Mouse (Mus musculus) embryo, embryonic 10.5 days (tissue): Measurements from ENCODE around the gene Odf3l1.
"Not testable (repeated sequence)": the region's sequence is repeated elsewhere in the genome, so short reads cannot be mapped to it uniquely, and the experiment has no call there.

ENCODE experiments used
- DNase-seq: peaks from one replicate; pipeline ENCODE4 v3.0.0-alpha.2; 2015; ENCODE audit warnings: low spot score

Gene Odf3l1

GRCm38 (mm10) chr9:56864216-56864729, at the start of gene Odf3l1:
Odf3l1 (minus strand) TSS chr9:56864679.
- DNase-seq: peak; percentile 33

GRCm38 (mm10) chr9:56913991-56914390, 49.5 kb upstream of the Odf3l1 start:
- DNase-seq: no peak

DNA sequence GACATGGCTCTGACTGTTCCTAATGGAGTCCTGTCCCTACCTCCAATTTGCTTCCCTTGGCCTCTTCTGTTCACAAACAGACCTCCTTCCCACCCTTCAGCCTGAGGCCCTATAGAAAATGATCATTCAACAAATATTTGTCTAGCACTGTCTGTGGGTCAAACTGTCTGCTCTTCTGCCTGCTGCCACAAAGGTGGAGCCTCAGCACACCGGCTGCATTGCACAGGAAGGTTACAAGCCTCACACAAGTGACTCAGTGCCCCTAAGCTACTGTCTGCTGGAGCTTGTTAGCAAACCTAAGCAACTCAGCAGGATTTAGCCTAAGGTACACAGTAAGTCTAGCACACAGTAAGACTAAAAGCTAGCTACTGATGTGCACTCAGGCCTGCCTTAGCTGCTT, 46.5 kb upstream of the Odf3l1 start:
- DNase-seq: no peak

GRCm38 (mm10) chr9:56909991-56910390, 45.5 kb upstream of the Odf3l1 start:
- not testable (repeated sequence) for DNase-seq

DNA sequence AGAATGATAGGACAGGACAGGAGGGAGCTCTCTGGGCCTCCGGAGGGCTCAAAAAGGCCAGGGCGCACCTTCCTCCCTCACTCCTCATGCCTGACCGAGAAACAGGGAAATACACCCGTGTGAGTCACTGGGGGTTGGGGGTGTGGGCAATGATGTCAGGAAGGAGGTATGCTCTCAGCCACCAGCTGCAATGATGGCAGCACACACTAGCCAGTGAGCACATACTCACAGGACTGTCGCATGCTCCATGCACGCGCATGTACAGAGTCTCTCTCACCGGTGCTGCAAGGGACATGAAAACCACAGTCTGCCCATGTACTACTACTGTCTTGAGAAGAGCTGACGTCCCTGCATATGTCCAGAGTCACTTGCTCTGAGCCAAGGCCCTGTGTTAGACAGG, 43.1 kb upstream of the Odf3l1 start:
- DNase-seq: no peak

DNA sequence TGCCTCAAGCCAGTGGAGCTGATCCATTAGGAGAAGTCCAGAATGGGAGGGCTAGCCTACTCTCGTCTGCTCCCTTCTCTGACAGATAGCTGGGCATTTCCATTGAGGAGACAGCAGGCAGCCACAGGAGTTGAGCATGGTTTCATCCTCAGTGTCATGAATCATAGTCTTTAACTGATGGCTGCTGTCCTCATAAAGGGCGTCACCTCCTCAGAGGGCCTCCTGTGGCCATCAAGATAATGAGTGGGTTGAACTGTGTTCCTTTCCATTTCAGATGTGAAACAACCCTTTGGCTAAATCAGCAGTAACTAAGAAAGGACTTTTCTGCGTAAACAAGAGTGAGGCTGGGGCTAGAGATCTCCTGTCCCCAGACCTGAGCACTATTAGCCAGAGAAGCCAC, 39.2 kb upstream of the Odf3l1 start:
- no peak for DNase-seq

- DNase-seq: no peak
These were observed 36.7 kb upstream of the Odf3l1 start for GRCm38 (mm10) chr9:56901187-56901586.

- DNase-seq: no peak
These were observed 36.1 kb upstream of the Odf3l1 start for GRCm38 (mm10) chr9:56900571-56900970.

DNA sequence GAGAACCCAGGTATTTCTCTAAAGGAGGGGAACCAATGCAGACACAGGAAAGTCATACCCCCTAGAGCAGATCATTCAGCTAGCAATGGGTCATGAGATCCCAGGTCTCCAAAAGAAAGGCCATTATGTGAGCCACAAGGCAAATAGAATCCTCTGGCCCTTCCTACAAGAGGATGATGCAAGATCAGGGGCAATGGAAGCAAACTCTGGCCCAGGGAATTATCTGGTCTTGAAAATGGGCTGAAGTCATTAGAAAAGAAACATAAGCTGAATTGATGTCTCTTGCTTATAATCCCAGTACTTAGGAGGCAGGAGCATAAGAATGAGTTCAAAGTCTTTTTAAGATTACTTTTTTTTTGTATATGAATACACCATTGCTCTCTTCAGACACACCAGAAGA, 35.6 kb upstream of the Odf3l1 start:
- no peak for DNase-seq

GRCm38 (mm10) chr9:56899409-56899808, 34.9 kb upstream of the Odf3l1 start:
- no peak for DNase-seq

- no peak for DNase-seq
These were observed 32.3 kb upstream of the Odf3l1 start for GRCm38 (mm10) chr9:56896779-56897178.

GRCm38 (mm10) chr9:56894006-56894405, 29.5 kb upstream of the Odf3l1 start:
- peak; percentile 30 for DNase-seq

DNA sequence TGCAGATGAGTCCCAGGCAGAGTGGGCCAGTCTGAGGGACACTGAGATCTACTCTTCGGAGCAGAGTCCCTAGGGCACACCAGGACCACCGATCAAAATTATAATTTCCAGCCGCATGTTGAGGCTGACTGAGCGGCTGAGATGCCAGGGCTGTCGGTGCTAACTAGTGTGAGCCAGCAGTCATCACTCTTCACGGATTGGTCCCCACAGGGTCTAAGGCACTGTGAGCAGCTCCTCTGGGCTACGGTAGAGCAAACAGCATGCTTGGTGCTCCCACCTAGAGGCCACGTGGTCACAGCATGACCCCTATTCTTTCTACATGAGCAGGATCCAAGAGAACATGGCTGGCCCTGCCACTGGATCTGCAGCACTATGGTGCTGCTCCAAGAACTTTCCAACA, 28.8 kb upstream of the Odf3l1 start:
- no peak for DNase-seq

GRCm38 (mm10) chr9:56892111-56892510, 27.6 kb upstream of the Odf3l1 start:
- no peak for DNase-seq

GRCm38 (mm10) chr9:56891517-56892011, 27.1 kb upstream of the Odf3l1 start:
- DNase-seq: peak; percentile 95

DNA sequence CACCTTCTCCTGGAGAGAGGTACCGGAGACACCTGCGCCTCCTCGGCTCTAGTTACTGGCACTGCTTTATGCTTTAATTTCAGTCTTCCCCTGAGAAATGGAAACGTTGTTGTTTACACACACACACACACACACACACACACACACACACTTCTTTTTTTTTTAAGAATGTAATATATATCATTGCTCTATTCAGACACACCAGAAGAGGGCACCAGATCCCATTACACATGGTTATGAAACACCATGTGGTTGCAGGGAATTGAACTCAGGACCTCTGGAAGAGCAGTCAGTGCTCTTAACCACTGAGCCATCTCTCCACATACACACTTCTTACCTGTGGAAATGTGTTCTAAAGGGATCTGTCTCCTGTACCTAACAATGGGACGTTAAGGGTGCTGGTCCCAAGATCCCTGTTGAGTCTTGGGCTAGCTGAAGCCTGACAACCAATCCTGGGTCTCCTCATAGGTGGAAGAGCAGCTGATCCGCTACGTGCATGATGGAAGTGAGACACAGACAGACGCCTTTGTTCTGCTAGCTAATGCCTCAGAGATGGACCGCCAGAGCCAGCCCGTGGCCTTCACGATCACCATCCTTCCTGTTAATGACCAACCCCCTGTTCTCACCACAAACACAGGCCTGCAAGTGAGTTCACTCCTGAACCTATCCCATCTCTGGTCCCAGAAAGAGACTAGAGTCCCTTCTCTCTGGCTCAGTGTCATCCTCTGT, 26.2 kb upstream of the Odf3l1 start:
- DNase-seq: no peak

DNA sequence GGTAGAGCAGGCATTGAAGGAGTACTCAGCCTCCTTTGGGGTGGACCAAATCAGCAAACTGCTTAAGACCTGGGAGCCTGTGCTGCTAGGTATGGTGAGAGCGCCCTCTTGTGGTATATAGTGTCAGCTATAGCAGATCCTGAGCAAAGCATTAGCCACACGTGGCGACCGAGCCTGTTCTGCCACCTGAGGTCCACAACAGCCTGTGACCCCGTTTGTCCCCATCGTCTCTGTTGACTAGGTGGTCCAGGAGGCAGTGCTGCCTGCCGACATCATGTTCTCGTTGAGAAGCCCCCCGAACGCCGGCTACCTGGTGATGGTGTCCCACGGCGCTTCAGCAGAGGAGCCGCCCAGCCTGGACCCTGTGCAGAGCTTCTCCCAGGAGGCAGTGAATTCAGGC, 25.3 kb upstream of the Odf3l1 start:
- DNase-seq: peak; percentile 95

GRCm38 (mm10) chr9:56887581-56887980, 23.1 kb upstream of the Odf3l1 start:
- DNase-seq: no peak

DNA sequence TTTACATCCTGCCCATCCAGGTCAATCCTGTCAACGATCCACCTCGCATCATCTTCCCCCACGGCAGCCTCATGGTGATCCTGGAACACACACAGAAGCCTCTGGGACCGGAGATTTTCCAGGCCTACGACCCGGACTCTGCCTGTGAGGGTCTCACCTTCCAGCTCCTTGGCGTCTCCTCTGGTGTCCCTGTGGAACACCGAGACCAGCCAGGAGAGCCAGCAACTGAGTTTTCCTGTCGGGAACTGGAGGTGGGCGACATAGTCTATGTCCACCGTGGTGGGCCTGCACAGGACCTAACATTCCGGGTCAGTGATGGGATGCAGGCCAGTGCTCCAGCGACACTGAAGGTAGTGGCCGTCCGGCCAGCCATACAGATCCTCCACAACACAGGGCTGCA, 22.1 kb upstream of the Odf3l1 start:
- DNase-seq: no peak

GRCm38 (mm10) chr9:56886113-56886512, 21.6 kb upstream of the Odf3l1 start:
- peak; percentile 52 for DNase-seq

- no peak for DNase-seq
These were observed 19.8 kb upstream of the Odf3l1 start for GRCm38 (mm10) chr9:56884328-56884727.

DNA sequence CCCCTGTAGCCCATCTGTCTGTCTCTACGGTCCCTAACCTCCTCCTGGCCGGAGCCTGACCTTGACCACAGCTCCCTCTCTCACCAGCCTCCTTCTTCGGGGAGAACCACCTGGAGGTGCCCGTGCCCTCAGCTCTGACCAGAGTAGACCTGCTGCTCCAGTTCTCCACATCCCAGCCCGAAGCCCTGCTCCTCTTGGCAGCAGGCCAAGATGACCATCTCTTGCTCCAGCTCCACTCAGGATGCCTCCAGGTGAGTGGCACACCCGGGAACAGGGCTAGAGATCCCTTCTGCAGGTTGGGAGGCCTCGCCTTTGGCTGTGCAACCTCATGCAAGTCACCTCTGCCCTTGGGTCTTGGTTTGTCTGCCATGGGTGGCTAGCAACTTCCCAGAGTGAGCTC, 19.0 kb upstream of the Odf3l1 start:
- DNase-seq: no peak

DNA sequence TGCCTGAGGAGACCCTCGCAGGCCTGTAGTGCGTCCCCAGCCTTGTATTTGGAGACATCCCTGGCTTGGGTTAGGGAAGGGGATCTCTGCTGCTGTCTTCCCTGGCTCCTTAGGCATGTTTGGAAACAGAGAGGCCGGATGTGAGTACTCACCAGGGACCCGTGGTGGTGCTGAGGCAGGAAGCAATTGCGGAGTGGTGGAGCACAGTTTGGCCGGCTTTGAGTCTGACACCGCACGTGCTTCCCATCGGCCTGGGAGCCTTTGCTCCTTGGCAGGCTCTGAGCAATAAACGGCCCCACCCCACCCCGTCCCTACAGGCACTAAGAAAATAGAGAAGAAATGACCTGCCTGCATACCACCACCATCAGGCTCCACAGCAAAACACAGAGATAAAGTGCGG, 18.3 kb upstream of the Odf3l1 start:
- DNase-seq: no peak

DNA sequence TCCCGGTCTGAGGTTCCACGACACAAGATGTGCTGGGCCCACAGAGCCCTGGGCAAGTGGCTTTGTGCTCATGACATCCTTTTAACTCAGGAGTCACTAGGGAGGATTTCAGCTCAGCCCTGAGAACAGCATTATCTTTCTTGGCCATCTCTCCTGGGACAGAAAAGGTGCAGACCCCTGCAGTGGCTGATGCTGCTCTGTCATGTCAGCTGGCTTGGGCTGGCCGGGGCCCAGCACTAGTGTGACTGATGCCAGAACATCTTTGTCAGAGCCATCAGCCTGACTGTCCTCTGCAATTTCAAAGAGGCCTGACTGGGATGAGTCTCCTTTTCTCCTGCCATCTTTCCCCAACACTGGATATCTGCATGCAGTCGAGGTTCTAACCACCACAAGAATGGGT, 17.8 kb upstream of the Odf3l1 start:
- DNase-seq: no peak
